Mouse (Mus musculus): ENCODE data around the gene Uri1. TPM values are rescaled to one million over a fixed set of nuclear protein-coding genes. Genes with fewer than 3 reads are reported as not detected.

Uri1 gene
- polyA plus RNA-seq (2012; fragmentation: generic; extraction: Trizol), result 1 to 10 TPM; 1.6 to 9.9 TPM

DNA sequence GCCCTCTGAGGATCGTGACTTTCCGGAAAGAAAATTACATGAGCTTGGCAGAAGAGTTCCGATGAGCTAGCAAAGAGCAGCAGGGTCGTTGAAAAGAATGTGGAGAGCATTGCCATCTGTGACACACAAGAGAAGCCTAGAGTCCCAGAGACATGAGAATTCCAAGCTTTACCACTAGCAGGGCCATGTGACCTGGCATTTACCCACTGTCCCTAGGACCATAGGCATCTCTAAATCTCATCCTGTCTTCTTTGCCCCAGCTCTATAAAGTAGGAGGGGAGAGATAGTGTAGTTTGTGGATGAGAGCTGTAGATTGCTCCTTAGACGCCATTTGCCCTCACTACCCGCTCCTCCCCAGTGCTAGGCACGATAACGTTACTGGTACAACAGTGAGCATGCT lies at the start of gene Uri1:
TSS of gene Uri1 (minus strand) at position 101 of the 400 bp plus-strand sequence.

Other genes with a start within 250 kb of the Uri1 start
- gene Zfp536, start 249.9 kb downstream of the Uri1 start, polyA plus RNA-seq (2012; fragmentation: generic; extraction: Trizol), result not detected
- 10 to 100 TPM in 1 of 2 experiments, 1 to 10 TPM in 1; 4.1 to 12.9 TPM for gene Ccne1, start 84.0 kb upstream of the Uri1 start, polyA plus RNA-seq (2012; fragmentation: generic; extraction: Trizol)
- 1 to 10 TPM; 5.0 to 9.0 TPM for gene 1600014C10Rik, start 159.7 kb upstream of the Uri1 start, polyA plus RNA-seq (2012; fragmentation: generic; extraction: Trizol)
- 10 to 100 TPM in 1 of 2 experiments, 1 to 10 TPM in 1; 3.9 to 15.1 TPM for gene Plekhf1, start 204.5 kb upstream of the Uri1 start, polyA plus RNA-seq (2012; fragmentation: generic; extraction: Trizol)
- gene Pop4, start 247.9 kb upstream of the Uri1 start, polyA plus RNA-seq (2012; fragmentation: generic; extraction: Trizol), result 1 to 10 TPM; 1.5 to 9.2 TPM